Mouse (Mus musculus) C2C12 (cell line): ENCODE results near the gene Igsf3.

Experiments used
- CTCF ChIP-seq: IDR thresholded peaks from one replicate; pipeline ENCODE4 v1.5.1; 2011; ENCODE audit not compliant: control insufficient read depth, insufficient read depth, insufficient read length
- USF1 ChIP-seq: IDR thresholded peaks from one replicate; pipeline ENCODE4 v1.6.1; 2011; ENCODE audit warnings: low read depth, mild to moderate bottlenecking, control low read depth, moderate library complexity

DNA sequence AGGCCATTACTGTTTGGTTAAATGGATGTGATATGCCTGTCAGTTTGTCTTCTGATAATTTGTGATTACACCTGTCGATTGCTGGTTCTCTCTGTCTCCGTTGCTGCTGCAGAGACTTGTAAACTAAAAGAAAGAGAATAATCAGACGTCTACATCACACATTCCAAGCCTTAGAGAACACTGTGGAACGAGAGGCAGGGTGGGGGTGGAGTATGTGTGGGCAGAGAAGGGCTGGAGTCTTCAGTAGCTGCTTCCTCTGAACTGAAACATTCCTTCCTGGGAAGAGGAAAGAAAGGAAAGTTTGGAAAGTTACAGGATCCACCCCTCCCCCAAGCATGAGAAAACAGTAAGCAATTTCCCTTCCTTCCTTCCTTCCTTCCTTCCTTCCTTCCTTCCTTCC is 95.0 kb downstream of the Igsf3 start:
- TF ChIP-seq USF1: no peak
- no peak for TF ChIP-seq CTCF
